Mouse (Mus musculus): ENCODE measurements around the gene Serpind1. TPM values are rescaled to one million over a fixed set of nuclear protein-coding genes. Genes with fewer than 3 reads are reported as not detected.

Gene Serpind1
- total RNA-seq, 2 experiments from 2014 or later = 1.0 to 1.2 TPM

DNA sequence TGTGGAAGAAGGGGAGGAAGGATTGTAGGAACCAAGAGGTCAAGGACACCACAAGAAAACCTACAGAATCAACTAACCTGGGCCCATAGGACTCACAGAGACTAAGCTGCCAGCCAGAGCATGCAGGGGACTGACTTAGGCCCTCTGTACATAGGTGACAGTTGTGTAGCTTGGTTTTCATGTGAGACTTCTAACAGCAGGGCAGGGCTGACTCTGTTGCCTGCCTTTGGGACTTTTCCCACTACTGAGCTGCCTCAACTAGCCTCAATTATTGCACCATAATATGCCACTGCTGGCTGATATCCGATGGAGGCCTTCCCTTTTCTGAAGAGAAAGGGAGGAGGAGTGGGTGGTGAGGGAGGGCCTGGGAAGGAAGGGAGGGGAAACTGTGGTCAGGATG, 15.6 kb downstream of the Serpind1 start:
- DNase-seq = no peak

DNA sequence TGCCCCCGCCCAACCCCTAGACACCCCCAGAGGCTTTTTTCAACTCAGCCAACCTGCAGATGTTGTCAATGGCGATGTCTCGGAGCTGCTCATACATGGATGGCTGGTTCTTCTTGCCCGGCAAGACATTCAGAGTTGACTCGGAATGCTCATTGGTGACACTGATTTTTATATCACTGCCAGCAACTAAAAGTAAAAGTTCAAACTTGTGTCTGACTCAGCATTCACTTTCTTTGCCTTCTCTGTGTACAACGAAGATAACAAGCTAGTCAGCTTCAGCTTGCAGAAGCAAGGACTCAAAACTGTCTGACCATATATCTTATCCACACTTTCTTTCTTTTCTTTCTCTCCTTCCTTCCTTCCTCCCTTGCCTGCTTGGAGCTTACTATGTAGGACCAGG, 24.9 kb downstream of the Serpind1 start:
- DNase-seq = no peak

DNA sequence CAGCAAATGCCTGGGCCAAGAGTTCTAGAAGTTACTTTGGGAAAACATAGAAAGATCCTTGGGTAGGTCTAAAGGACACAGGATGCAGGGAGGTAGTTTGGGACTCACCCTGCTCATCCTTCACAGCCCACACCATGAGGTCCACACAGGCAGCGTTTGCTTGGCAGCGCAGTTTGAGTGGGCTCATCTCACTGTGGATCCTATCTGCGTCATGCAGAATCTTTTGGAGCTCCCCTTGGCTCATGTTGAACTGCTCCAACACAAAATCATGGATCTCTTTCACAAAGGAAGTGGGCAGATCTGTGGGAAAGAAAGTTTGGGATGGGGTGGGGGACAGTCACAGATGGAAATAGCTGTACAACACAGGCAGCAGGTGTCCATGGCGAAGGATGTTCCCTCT, 27.6 kb downstream of the Serpind1 start:
- no peak for DNase-seq

DNA sequence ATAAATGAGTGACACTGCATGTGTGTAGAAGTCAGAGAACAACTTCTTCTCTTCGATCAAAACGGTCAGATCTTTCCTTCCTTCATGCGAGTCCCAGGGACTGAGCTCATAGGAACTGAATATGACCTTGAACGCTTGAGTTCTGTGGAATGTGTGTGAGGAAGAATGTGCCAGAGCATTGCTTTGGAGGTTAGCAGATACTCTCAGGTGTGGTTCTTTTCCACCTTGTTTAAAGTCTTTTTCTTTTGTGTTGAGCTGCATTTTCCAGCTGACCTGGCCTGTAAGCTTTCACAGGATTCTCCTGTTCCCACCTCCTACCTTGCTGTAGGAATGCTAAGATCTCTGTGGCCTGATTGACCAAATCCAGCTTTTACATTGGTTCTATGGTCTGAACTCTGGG, 51.1 kb downstream of the Serpind1 start:
- no peak for DNase-seq

DNA sequence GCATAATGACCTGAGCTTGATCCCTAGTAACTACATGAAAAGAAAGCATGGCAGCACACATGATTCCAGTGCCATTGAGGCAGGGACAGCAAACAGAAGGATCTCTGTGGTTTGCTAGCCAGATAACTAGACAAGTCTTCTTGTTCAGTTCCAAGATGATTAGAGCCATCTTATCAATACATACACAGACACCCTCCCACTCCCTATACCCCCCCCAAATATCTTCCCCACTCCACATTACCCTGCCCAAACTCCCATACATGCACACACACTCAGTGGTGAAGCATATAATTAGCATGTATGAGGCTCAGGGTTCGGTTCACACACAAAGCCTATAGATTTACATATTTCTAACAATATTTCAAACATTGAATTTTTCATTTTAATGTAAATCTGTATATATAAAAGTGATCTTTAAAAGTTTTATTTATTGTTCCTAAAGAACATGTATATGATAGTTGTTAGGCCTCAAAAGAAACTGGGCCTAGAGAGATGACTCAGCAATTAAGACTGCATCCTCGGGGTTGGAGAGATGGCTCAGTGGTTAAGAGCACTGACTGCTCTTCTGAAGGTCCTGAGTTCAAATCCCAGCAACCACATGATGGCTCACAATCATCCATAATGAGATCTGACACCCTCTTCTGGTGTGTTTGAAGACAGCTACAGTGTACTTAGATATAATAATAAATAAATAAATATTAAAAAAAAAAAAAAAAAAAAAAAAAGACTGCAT, 52.6 kb downstream of the Serpind1 start:
- no peak for DNase-seq

DNA sequence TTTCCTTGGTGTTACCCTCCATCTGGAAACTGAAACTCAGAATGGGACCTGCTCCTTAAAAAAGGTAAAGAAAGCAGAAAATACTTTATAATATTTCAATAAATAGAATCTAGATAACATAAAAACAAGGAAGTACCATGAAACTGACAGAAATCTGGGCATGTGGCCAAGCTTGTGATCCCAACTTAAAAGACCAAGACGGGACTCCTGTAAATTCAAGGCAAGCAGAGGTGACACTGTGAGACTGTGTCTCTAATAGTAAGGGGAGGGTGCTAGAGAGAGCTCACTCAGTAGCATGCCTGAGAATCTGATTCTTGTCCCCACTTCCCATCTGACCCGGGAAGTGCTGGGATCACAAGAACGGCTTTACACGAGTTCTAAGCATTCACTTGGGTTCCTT, 61.6 kb downstream of the Serpind1 start:
- no peak for DNase-seq

Other genes with a start within 250 kb of the Serpind1 start
- 10 to 100 TPM; 31.4 to 39.7 TPM for gene Ppil2, start 220.1 kb upstream of the Serpind1 start, total RNA-seq (2021)
- 1 to 10 TPM in 1 of 2 experiments, not detected in 1; 1.3 TPM for gene 2610318N02Rik, start 206.2 kb upstream of the Serpind1 start, total RNA-seq (2021)
- gene Sdf2l1, start 199.0 kb upstream of the Serpind1 start, total RNA-seq (2021) = 1 to 10 TPM; 4.4 to 5.3 TPM
- 1 to 10 TPM in 1 of 2 experiments, under 1 TPM in 1; 0.61 to 1.2 TPM for gene Ydjc, start 186.8 kb upstream of the Serpind1 start, total RNA-seq (2021)
- gene Ccdc116, start 184.1 kb upstream of the Serpind1 start, total RNA-seq (2021) = under 1 TPM; 0.29 to 0.54 TPM
- 100 to 1,000 TPM; 163 to 166 TPM for gene Ube2l3, start 128.7 kb upstream of the Serpind1 start, total RNA-seq (2021)
- under 1 TPM; 0.11 to 0.19 TPM for gene Rimbp3, start 122.8 kb upstream of the Serpind1 start, total RNA-seq (2021)
- 1 to 10 TPM; 1.7 to 2.1 TPM for gene Hic2, start 97.8 kb upstream of the Serpind1 start, total RNA-seq (2021)
- 1 to 10 TPM; 1.9 to 3.0 TPM for gene Tmem191c, start 55.3 kb upstream of the Serpind1 start, total RNA-seq (2021)
- 10 to 100 TPM; 12.0 to 14.3 TPM for gene Snap29, start 74.6 kb downstream of the Serpind1 start, total RNA-seq (2021)
- 10 to 100 TPM; 19.5 to 23.9 TPM for gene Pi4ka, start 74.9 kb downstream of the Serpind1 start, total RNA-seq (2021)
- 10 to 100 TPM; 24.4 to 26.7 TPM for gene Crkl, start 120.6 kb downstream of the Serpind1 start, total RNA-seq (2021)
- under 1 TPM; 0.27 to 0.28 TPM for gene Aifm3, start 158.2 kb downstream of the Serpind1 start, total RNA-seq (2021)
- 10 to 100 TPM; 27.1 to 39.5 TPM for gene Lztr1, start 177.3 kb downstream of the Serpind1 start, total RNA-seq (2021)
- gene Thap7, start 199.8 kb downstream of the Serpind1 start, total RNA-seq (2021) = 10 to 100 TPM; 14.7 to 15.0 TPM
- 1 to 10 TPM; 1.4 to 3.7 TPM for gene Lrrc74b, start 229.9 kb downstream of the Serpind1 start, total RNA-seq (2021)
- 1 to 10 TPM; 5.4 to 7.3 TPM for gene P2rx6, start 230.5 kb downstream of the Serpind1 start, total RNA-seq (2021)